Mouse (Mus musculus): Measurements from ENCODE around the gene AW011738. TPM values are rescaled to one million over a fixed set of nuclear protein-coding genes. Genes with fewer than 3 reads are reported as not detected.
A peak's percentile ranks its signal among the peaks of the same experiment; 100 is the strongest.

AW011738 gene
- total and polyA plus RNA-seq, 3 experiments, result 0.11 TPM; not detected in 2

DNA sequence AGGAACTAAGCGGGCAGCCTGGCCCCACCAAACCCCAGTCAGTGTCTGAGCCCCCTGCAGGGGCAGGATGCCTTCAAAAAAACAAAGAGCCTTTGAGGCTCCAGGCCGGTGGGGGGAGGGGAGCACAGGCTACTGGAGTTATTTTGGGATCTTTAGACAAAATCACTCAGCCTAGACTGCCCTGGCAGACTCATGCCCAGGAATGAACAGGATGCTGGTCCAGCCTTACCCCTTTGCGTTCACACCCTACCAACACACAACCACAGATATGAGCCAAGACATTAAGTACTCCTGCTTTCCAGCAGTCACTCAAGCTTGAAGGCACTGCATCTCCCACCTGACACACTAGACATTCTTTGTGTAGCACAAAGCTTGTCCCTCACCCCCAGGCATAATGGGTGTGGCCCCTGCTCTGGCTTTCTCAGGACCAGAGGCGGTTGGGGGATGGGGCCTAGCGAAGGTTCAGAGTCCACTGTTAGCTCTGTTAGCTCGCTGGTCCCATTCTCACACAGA is 14.2 kb upstream of the AW011738 start:
- ATAC-seq (ENCODE audit: extremely low read depth, insufficient number of reproducible peaks, low FRiP score, poor library complexity, severe bottlenecking) (no peak), DNase-seq (ENCODE audit: low spot score) (no peak)
- Histone ChIP-seq H3K4me3 (ENCODE audit: low read depth, low read length) (no peak overlapping the region), H3K9me3 (replicated peaks) (no peaks in the 10 kb centered on the region), H3K36me3 (replicated peaks) (no peaks in the 10 kb centered on the region), H3K4me1 (ENCODE audit: insufficient read depth, low read depth, low read length) (no peaks in the 10 kb centered on the region; the same call in 1 of the 2 replicates), H3K27me3 (ENCODE audit: insufficient read depth, low read length) (peaks cover 57% of the 10 kb centered on the region)
- TF ChIP-seq CTCF (IDR thresholded peaks at IDR 0.05; ENCODE audit: low read depth, low read length) (no peak), TAL1 (conservative IDR thresholded peaks at IDR 0.05; ENCODE audit: low read depth, low read length) (no peak), GATA2 (IDR thresholded peaks at IDR 0.05; ENCODE audit: borderline replicate concordance, low read depth, low read length) (no peak), GATA1 (IDR thresholded peaks at IDR 0.05; ENCODE audit: borderline replicate concordance, low read length) (no peak), POLR2AphosphoS5 (IDR thresholded peaks at IDR 0.05; ENCODE audit: insufficient replicate concordance, low read depth, low read length) (no peak)

GRCm38 (mm10) chr4:156192421-156193199 is 10.5 kb upstream of the AW011738 start:
- peaks cover 67% of the 10 kb centered on the region for H3K27me3 ChIP-seq (ENCODE audit: insufficient read depth, low read length)

DNA sequence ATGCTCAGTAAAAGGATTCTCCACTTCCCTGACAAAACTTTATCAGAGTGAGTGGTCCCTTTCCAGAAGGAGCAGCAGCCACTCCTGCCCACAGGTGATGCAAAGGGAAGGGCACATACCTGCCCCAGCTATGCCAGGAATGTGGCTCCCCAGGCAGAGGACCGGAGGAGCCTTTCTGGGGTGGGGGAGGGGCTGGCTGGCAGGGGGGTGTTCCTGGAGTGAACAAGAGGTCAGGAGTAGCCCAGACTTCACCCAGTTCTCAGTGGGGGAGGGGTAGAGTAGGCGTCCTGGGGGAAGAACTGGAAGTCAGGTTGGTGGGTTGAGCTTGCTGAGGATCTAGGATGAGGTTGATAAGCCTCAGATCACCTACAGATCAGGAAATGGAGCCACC is 9.9 kb upstream of the AW011738 start:
- H3K27me3 ChIP-seq (ENCODE audit: insufficient read depth, low read length), result peaks cover 72% of the 10 kb centered on the region
- TF ChIP-seq CTCF (IDR thresholded peaks at IDR 0.05; ENCODE audit: low read depth, low read length) (no peak), GATA2 (IDR thresholded peaks at IDR 0.05; ENCODE audit: borderline replicate concordance, low read depth, low read length) (no peak), TAL1 (conservative IDR thresholded peaks at IDR 0.05; ENCODE audit: low read depth, low read length) (no peak), POLR2AphosphoS5 (IDR thresholded peaks at IDR 0.05; ENCODE audit: insufficient replicate concordance, low read depth, low read length) (no peak), GATA1 (IDR thresholded peaks at IDR 0.05; ENCODE audit: borderline replicate concordance, low read length) (no peak)
- H3K4me1 ChIP-seq (ENCODE audit: insufficient read depth, low read depth, low read length), result peaks cover 17% of the 10 kb centered on the region
- no peaks in the 10 kb centered on the region; the same call in 1 of the 2 replicates for H3K9me3 ChIP-seq (replicated peaks)
- no peaks in the 10 kb centered on the region for H3K36me3 ChIP-seq (replicated peaks)
- H3K4me3 ChIP-seq (ENCODE audit: low read depth, low read length), result no peak overlapping the region
- ATAC-seq (ENCODE audit: extremely low read depth, insufficient number of reproducible peaks, low FRiP score, poor library complexity, severe bottlenecking) (no peak), DNase-seq (ENCODE audit: low spot score) (no peak)

More at GRCm38 (mm10) chr4:156192421-156193199, 10.5 kb upstream of the AW011738 start:
- H3K9me3 ChIP-seq (replicated peaks), result no peaks in the 10 kb centered on the region; the same call in 1 of the 2 replicates
- H3K4me3 ChIP-seq (ENCODE audit: low read depth, low read length), result no peak overlapping the region
- no peak for DNase-seq (ENCODE audit: low spot score)
- no peak for ATAC-seq (ENCODE audit: extremely low read depth, insufficient number of reproducible peaks, low FRiP score, poor library complexity, severe bottlenecking)
- H3K4me1 ChIP-seq (ENCODE audit: insufficient read depth, low read depth, low read length), result peaks cover 12% of the 10 kb centered on the region
- H3K36me3 ChIP-seq (replicated peaks), result no peaks in the 10 kb centered on the region
- TF ChIP-seq CTCF (IDR thresholded peaks at IDR 0.05; ENCODE audit: low read depth, low read length), result no peak

DNA sequence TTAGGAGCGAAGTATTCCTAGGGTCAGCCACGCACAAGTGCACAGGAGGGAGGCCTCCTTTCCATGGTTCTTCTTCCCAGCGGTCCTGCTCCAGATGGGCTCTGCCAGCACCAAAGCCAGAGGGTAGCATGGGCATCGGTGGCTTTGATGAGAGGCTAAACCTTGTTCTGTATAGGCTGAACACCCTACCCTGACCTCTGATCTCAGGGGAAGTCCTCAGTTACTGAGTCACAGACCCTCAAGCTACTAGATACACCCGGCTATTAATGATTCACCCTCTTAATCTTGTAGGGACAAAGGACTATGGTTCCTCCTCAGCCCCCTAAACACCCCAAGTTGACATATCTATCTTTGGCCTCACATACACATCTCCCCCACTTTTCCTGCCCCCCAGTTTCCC is 9.2 kb upstream of the AW011738 start:
- Histone ChIP-seq H3K36me3 (replicated peaks) (no peaks in the 10 kb centered on the region), H3K9me3 (replicated peaks) (no peaks in the 10 kb centered on the region; the same call in 1 of the 2 replicates), H3K4me1 (ENCODE audit: insufficient read depth, low read depth, low read length) (peaks cover 17% of the 10 kb centered on the region), H3K27me3 (ENCODE audit: insufficient read depth, low read length) (peaks cover 72% of the 10 kb centered on the region), H3K4me3 (ENCODE audit: low read depth, low read length) (no peak overlapping the region)
- TF ChIP-seq GATA1 (IDR thresholded peaks at IDR 0.05; ENCODE audit: borderline replicate concordance, low read length) (no peak), POLR2AphosphoS5 (IDR thresholded peaks at IDR 0.05; ENCODE audit: insufficient replicate concordance, low read depth, low read length) (no peak), GATA2 (IDR thresholded peaks at IDR 0.05; ENCODE audit: borderline replicate concordance, low read depth, low read length) (no peak), CTCF (IDR thresholded peaks at IDR 0.05; ENCODE audit: low read depth, low read length) (no peak), TAL1 (conservative IDR thresholded peaks at IDR 0.05; ENCODE audit: low read depth, low read length) (no peak)
- DNase-seq (ENCODE audit: low spot score), result no peak
- no peak for ATAC-seq (ENCODE audit: extremely low read depth, insufficient number of reproducible peaks, low FRiP score, poor library complexity, severe bottlenecking)

GRCm38 (mm10) chr4:156194346-156194745 is 8.8 kb upstream of the AW011738 start:
- DNase-seq (ENCODE audit: low spot score), result no peak
- Histone ChIP-seq H3K36me3 (replicated peaks) (no peaks in the 10 kb centered on the region), H3K4me3 (ENCODE audit: low read depth, low read length) (no peak overlapping the region), H3K9me3 (replicated peaks) (no peaks in the 10 kb centered on the region; the same call in 1 of the 2 replicates), H3K4me1 (ENCODE audit: insufficient read depth, low read depth, low read length) (peaks cover 17% of the 10 kb centered on the region), H3K27me3 (ENCODE audit: insufficient read depth, low read length) (peaks cover 72% of the 10 kb centered on the region)
- TF ChIP-seq GATA1 (IDR thresholded peaks at IDR 0.05; ENCODE audit: borderline replicate concordance, low read length) (no peak), TAL1 (conservative IDR thresholded peaks at IDR 0.05; ENCODE audit: low read depth, low read length) (no peak)
- ATAC-seq (ENCODE audit: extremely low read depth, insufficient number of reproducible peaks, low FRiP score, poor library complexity, severe bottlenecking), result no peak

- H3K27me3 ChIP-seq (ENCODE audit: insufficient read depth, low read length), result peaks cover 66% of the 10 kb centered on the region
- TF ChIP-seq CTCF (IDR thresholded peaks at IDR 0.05; ENCODE audit: low read depth, low read length), result no peak
- DNase-seq (ENCODE audit: low spot score), result no peak
- H3K36me3 ChIP-seq (replicated peaks), result no peaks in the 10 kb centered on the region
- H3K4me3 ChIP-seq (ENCODE audit: low read depth, low read length), result peak overlapping the region; percentile 75; the same call in 1 of the 2 replicates
- H3K4me1 ChIP-seq (ENCODE audit: insufficient read depth, low read depth, low read length), result peaks cover 21% of the 10 kb centered on the region
- ATAC-seq (ENCODE audit: extremely low read depth, insufficient number of reproducible peaks, low FRiP score, poor library complexity, severe bottlenecking), result no peak
- no peaks in the 10 kb centered on the region; the same call in 1 of the 2 replicates for H3K9me3 ChIP-seq (replicated peaks)
These were observed 6.9 kb upstream of the AW011738 start for GRCm38 (mm10) chr4:156195927-156196870.
